Mouse (Mus musculus) liver, embryonic 14.5 days (tissue): ENCODE results near the gene Gm5447.

Experiments
- CTCF ChIP-seq: IDR thresholded peaks from 2 replicates; pipeline ENCODE4 v1.5.1; 2016; ENCODE audit warnings: antibody characterized with exemption, low read depth, control low read depth
- EP300 ChIP-seq: IDR thresholded peaks from 2 replicates; pipeline ENCODE4 v1.6.1; 2016; ENCODE audit warnings: antibody characterized with exemption, low read depth

DNA sequence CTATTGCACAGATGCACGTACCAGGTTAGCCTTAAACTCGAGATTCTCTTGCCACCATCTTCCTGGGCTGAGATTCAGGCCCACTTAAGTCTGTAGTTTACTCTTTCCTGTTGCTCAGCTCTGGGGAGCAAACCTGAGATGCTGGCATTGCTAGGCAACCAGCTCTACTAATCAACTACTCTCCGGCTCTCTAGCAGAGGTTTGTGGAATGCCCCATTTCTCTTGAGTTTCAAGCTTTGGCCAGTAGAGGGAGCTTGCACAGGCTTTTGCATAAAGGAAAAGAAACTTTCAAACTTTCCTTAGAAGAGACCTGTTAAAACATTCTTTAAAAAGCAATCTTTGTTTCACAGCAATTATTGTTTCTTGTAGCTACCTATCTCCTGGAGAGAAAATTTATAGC lies 19.8 kb downstream of the Gm5447 start:
- TF ChIP-seq CTCF (peak; percentile 73), EP300 (no peak)
